Mouse (Mus musculus) heart, adult 2 months (tissue): ENCODE results near the gene Plppr3. TPM values are rescaled to one million over a fixed set of nuclear protein-coding genes. Genes with fewer than 3 reads are reported as not detected.
A peak's percentile ranks its signal among the peaks of the same experiment; 100 is the strongest.

ENCODE experiments used
- DNase-seq, 2 experiments: peaks; one replicate each; pipeline ENCODE4 v3.0.0; 2021
- H3K27ac ChIP-seq: fragments of 200-600 bp; 2 replicates; pipeline ENCODE4 v1.8.1; 2022
- H3K27me3 ChIP-seq: fragments of 200-500 bp; 2 replicates; pipeline ENCODE4 v1.6.1; 2012; ENCODE audit warnings: mild to moderate bottlenecking, low read length, inconsistent platforms, mixed read lengths; ENCODE audit not compliant: control insufficient read depth, insufficient read depth
- H3K36me3 ChIP-seq: fragments of 200-500 bp; 2 replicates; pipeline ENCODE4 v1.6.1; 2012; ENCODE audit warnings: low read length, inconsistent platforms; ENCODE audit not compliant: control insufficient read depth, insufficient read depth
- H3K4me1 ChIP-seq: fragments of 200-500 bp; 2 replicates; pipeline ENCODE4 v1.6.1; 2011; ENCODE audit warnings: low read length; ENCODE audit not compliant: control insufficient read depth, insufficient read depth
- H3K4me3 ChIP-seq: fragments of 200-600 bp; 2 replicates; pipeline ENCODE4 v1.8.1; 2022
- H3K79me2 ChIP-seq: fragments of 200-500 bp; replicated peaks from 2 replicates; pipeline ENCODE4 v1.6.1; 2012; ENCODE audit warnings: mild to moderate bottlenecking, inconsistent platforms, low read length, moderate library complexity, mixed read lengths; ENCODE audit not compliant: control insufficient read depth, insufficient read depth
- H3K9ac ChIP-seq: fragments of 200-500 bp; 2 replicates; pipeline ENCODE4 v1.6.1; 2012; ENCODE audit warnings: low read depth, mild to moderate bottlenecking, control low read depth, inconsistent platforms, low read length, mixed read lengths
- CTCF ChIP-seq: fragments of 200-600 bp; IDR thresholded peaks from 2 replicates; pipeline ENCODE4 v1.8.1; 2022; ENCODE audit warnings: antibody characterized with exemption, mild to moderate bottlenecking, moderate library complexity
- EP300 ChIP-seq: fragments of 200-500 bp; IDR thresholded peaks from 2 replicates; pipeline ENCODE4 v1.6.1; 2011; ENCODE audit warnings: low read depth, low read length, control low read depth; ENCODE audit not compliant: insufficient read depth
- POLR2A ChIP-seq: fragments of 200-500 bp; IDR thresholded peaks from 2 replicates; pipeline ENCODE4 v1.6.1; 2011; ENCODE audit warnings: mild to moderate bottlenecking, low read depth, low read length, control low read depth; ENCODE audit not compliant: insufficient read depth
- WGBS: fragments of 180-500 bp; shearing (Covaris S2); methylation state at CpG from one replicate; pipeline ENCODE4 v1.1.7; 2018; 5-methylcytosine and 5-hydroxymethylcytosine counted together
- intact Hi-C: fragments of 180-260 bp; cut with DNase I; formaldehyde crosslinking; loops from one replicate; pipeline ENCODE4 v1.15.1; 2025
- polyA plus RNA-seq: library from polyadenylated mRNA; depleted of rRNA; stranded (reverse); fragments of >200 nt; gene quantifications from 2 replicates; pipeline ENCODE4 v1.2.3, GENCODE M21; 2012
- total RNA-seq, 2 experiments: library from RNA; stranded (reverse); gene quantifications; 2 replicates each; pipeline ENCODE4 v1.2.3; 2021

Plppr3 gene
- total and polyA plus RNA-seq, 3 experiments, result 0.20 to 0.80 (median 0.31) TPM

- peaks cover 13% of the 10 kb centered on the region for H3K4me1 ChIP-seq
- intact Hi-C loops, result no loop called here
- TF ChIP-seq CTCF (no peak), POLR2A (no peak), EP300 (no peak)
- 0 out of 2 replicates have a peak, but pooled peaks cover 6% of the 10 kb centered on the region for H3K27me3 ChIP-seq
- H3K27ac ChIP-seq, result no peak overlapping the region
- no peak for DNase-seq
- H3K9ac ChIP-seq, result no peak overlapping the region
- H3K36me3 ChIP-seq, result no peaks in the 10 kb centered on the region
- H3K79me2 ChIP-seq, result 0 out of 2 replicates have a peak, but pooled peaks cover 4% of the 10 kb centered on the region
- H3K4me3 ChIP-seq, result no peak overlapping the region
- WGBS, result 62% methylated on average over 11 of the region's 11 CpGs
Observed at GRCm38 (mm10) chr10:79914131-79914947, 39.9 kb upstream of the Plppr3 start.

- no peak overlapping the region for H3K4me3 ChIP-seq
- H3K9ac ChIP-seq, result no peak overlapping the region
- TF ChIP-seq EP300, result no peak
- no peak for TF ChIP-seq CTCF
- TF ChIP-seq POLR2A, result no peak
- no peak overlapping the region for H3K27ac ChIP-seq
- H3K4me1 ChIP-seq, result peaks cover 15% of the 10 kb centered on the region
- no peaks in the 10 kb centered on the region for H3K27me3 ChIP-seq
- 80% methylated on average over 20 of the region's 20 CpGs for WGBS
- intact Hi-C loops, result no loop called here
- no peaks in the 10 kb centered on the region for H3K36me3 ChIP-seq
- DNase-seq, result no peak
- H3K79me2 ChIP-seq, result 0 out of 2 replicates have a peak, but pooled peaks cover 4% of the 10 kb centered on the region
Observed at GRCm38 (mm10) chr10:79912412-79912811, 38.0 kb upstream of the Plppr3 start.

GRCm38 (mm10) chr10:79910556-79910955, 36.1 kb upstream of the Plppr3 start, which contains the start of gene Gm26602:
TSS of gene Gm26602 (plus strand) at chr10:79910856.
- Histone ChIP-seq H3K27me3 (no peaks in the 10 kb centered on the region), H3K4me1 (peaks cover 8% of the 10 kb centered on the region), H3K36me3 (no peaks in the 10 kb centered on the region), H3K4me3 (no peak within 1 kb of the TSS), H3K27ac (peak within 1 kb of the TSS; percentile 100; the same call in 1 of the 2 replicates), H3K79me2 (no peaks in the 10 kb centered on the region), H3K9ac (no peak within 1 kb of the TSS)
- intact Hi-C loops, result no loop called here
- no peak for DNase-seq
- TF ChIP-seq CTCF (no peak), POLR2A (no peak), EP300 (no peak)
- 92% methylated on average over 4 of the region's 4 CpGs for WGBS

- TF ChIP-seq EP300 (no peak), POLR2A (0 out of 2 replicates have a peak, but pooled peaks have one; percentile 33)
- WGBS, result 24% methylated on average over 14 of the region's 14 CpGs
- Histone ChIP-seq H3K36me3 (no peaks in the 10 kb centered on the region), H3K9ac (peak overlapping the region; percentile 29), H3K27me3 (no peaks in the 10 kb centered on the region), H3K4me3 (peak overlapping the region; percentile 97), H3K79me2 (no peaks in the 10 kb centered on the region), H3K4me1 (peaks cover 4% of the 10 kb centered on the region), H3K27ac (peak overlapping the region; percentile 100)
- intact Hi-C loops, result no loop called here
- DNase-seq, result peak in 1 of 2 experiments; percentile 55
Observed at GRCm38 (mm10) chr10:79909092-79909922, 34.9 kb upstream of the Plppr3 start.

- Histone ChIP-seq H3K9ac (peak within 1 kb of the TSS; percentile 97), H3K36me3 (no peaks in the 10 kb centered on the region), H3K4me1 (peaks cover 4% of the 10 kb centered on the region), H3K27ac (peak within 1 kb of the TSS; percentile 100), H3K79me2 (no peaks in the 10 kb centered on the region), H3K4me3 (peak within 1 kb of the TSS; percentile 97), H3K27me3 (no peaks in the 10 kb centered on the region)
- whole genome bisulfite sequencing, result 2% methylated on average over 52 of the region's 52 CpGs
- DNase-seq, result peak; percentile 97
- TF ChIP-seq EP300 (no peak), POLR2A (no peak), CTCF (no peak)
- intact Hi-C loops, result no loop called here
Observed at GRCm38 (mm10) chr10:79908167-79909091, 34.0 kb upstream of the Plppr3 start, which contains the start of gene Med16. TSS of gene Med16 (minus strand) at chr10:79908923.
